Mouse (Mus musculus) heart, adult 2 months (tissue): ENCODE results near the gene Myo6. TPM values are rescaled to one million over a fixed set of nuclear protein-coding genes. Genes with fewer than 3 reads are reported as not detected.

Source experiments
- DNase-seq, 2 experiments: peaks; one replicate each; pipeline ENCODE4 v3.0.0; 2021
- H3K27ac ChIP-seq: fragments of 200-600 bp; 2 replicates; pipeline ENCODE4 v1.8.1; 2022
- H3K27me3 ChIP-seq: fragments of 200-500 bp; 2 replicates; pipeline ENCODE4 v1.6.1; 2012; ENCODE audit warnings: mild to moderate bottlenecking, low read length, inconsistent platforms, mixed read lengths; ENCODE audit not compliant: control insufficient read depth, insufficient read depth
- H3K36me3 ChIP-seq: fragments of 200-500 bp; 2 replicates; pipeline ENCODE4 v1.6.1; 2012; ENCODE audit warnings: low read length, inconsistent platforms; ENCODE audit not compliant: control insufficient read depth, insufficient read depth
- H3K4me1 ChIP-seq: fragments of 200-500 bp; 2 replicates; pipeline ENCODE4 v1.6.1; 2011; ENCODE audit warnings: low read length; ENCODE audit not compliant: control insufficient read depth, insufficient read depth
- H3K4me3 ChIP-seq: fragments of 200-600 bp; 2 replicates; pipeline ENCODE4 v1.8.1; 2022
- H3K79me2 ChIP-seq: fragments of 200-500 bp; replicated peaks from 2 replicates; pipeline ENCODE4 v1.6.1; 2012; ENCODE audit warnings: mild to moderate bottlenecking, inconsistent platforms, low read length, moderate library complexity, mixed read lengths; ENCODE audit not compliant: control insufficient read depth, insufficient read depth
- H3K9ac ChIP-seq: fragments of 200-500 bp; 2 replicates; pipeline ENCODE4 v1.6.1; 2012; ENCODE audit warnings: low read depth, mild to moderate bottlenecking, control low read depth, inconsistent platforms, low read length, mixed read lengths
- CTCF ChIP-seq: fragments of 200-600 bp; IDR thresholded peaks from 2 replicates; pipeline ENCODE4 v1.8.1; 2022; ENCODE audit warnings: antibody characterized with exemption, mild to moderate bottlenecking, moderate library complexity
- EP300 ChIP-seq: fragments of 200-500 bp; IDR thresholded peaks from 2 replicates; pipeline ENCODE4 v1.6.1; 2011; ENCODE audit warnings: low read depth, low read length, control low read depth; ENCODE audit not compliant: insufficient read depth
- POLR2A ChIP-seq: fragments of 200-500 bp; IDR thresholded peaks from 2 replicates; pipeline ENCODE4 v1.6.1; 2011; ENCODE audit warnings: mild to moderate bottlenecking, low read depth, low read length, control low read depth; ENCODE audit not compliant: insufficient read depth
- WGBS: fragments of 180-500 bp; shearing (Covaris S2); methylation state at CpG from one replicate; pipeline ENCODE4 v1.1.7; 2018; 5-methylcytosine and 5-hydroxymethylcytosine counted together
- intact Hi-C: fragments of 180-260 bp; cut with DNase I; formaldehyde crosslinking; loops from one replicate; pipeline ENCODE4 v1.15.1; 2025
- polyA plus RNA-seq: library from polyadenylated mRNA; depleted of rRNA; stranded (reverse); fragments of >200 nt; gene quantifications from 2 replicates; pipeline ENCODE4 v1.2.3, GENCODE M21; 2012
- total RNA-seq, 2 experiments: library from RNA; stranded (reverse); gene quantifications; 2 replicates each; pipeline ENCODE4 v1.2.3; 2021

Myo6 gene
- total and polyA plus RNA-seq, 3 experiments, result 6.4 to 11.4 (median 10.5) TPM

- WGBS, result 49% methylated on average over 3 of the region's 3 CpGs
- intact Hi-C loops, result no loop called here
- H3K4me3 ChIP-seq, result no peak overlapping the region
These were observed 20.9 kb downstream of the Myo6 start for GRCm38 (mm10) chr9:80185737-80186136.

GRCm38 (mm10) chr9:80186693-80187092, 21.9 kb downstream of the Myo6 start:
- Histone ChIP-seq H3K36me3 (no peaks in the 10 kb centered on the region), H3K27me3 (no peaks in the 10 kb centered on the region), H3K27ac (no peak overlapping the region), H3K79me2 (peaks cover 7% of the 10 kb centered on the region), H3K4me1 (peaks cover 1% of the 10 kb centered on the region), H3K9ac (no peak overlapping the region), H3K4me3 (no peak overlapping the region)
- intact Hi-C loops, result no loop called here
- DNase-seq, result no peak
- TF ChIP-seq EP300 (no peak), POLR2A (no peak), CTCF (no peak)
- 94% methylated on average over 8 of the region's 8 CpGs for WGBS

More at GRCm38 (mm10) chr9:80185737-80186136, 20.9 kb downstream of the Myo6 start:
- TF ChIP-seq CTCF (no peak), POLR2A (no peak), EP300 (no peak)
- no peak for DNase-seq
- Histone ChIP-seq H3K9ac (no peak overlapping the region), H3K27me3 (no peaks in the 10 kb centered on the region), H3K4me1 (peaks cover 3% of the 10 kb centered on the region), H3K36me3 (no peaks in the 10 kb centered on the region), H3K27ac (no peak overlapping the region), H3K79me2 (peaks cover 7% of the 10 kb centered on the region)

GRCm38 (mm10) chr9:80188324-80188893, 23.6 kb downstream of the Myo6 start:
- H3K79me2 ChIP-seq, result peaks cover 5% of the 10 kb centered on the region
- TF ChIP-seq POLR2A (no peak), EP300 (no peak), CTCF (no peak)

GRCm38 (mm10) chr9:80191240-80191639, 26.4 kb downstream of the Myo6 start:
- Histone ChIP-seq H3K36me3 (no peaks in the 10 kb centered on the region), H3K27me3 (no peaks in the 10 kb centered on the region), H3K4me1 (peaks cover 6% of the 10 kb centered on the region), H3K4me3 (no peak overlapping the region), H3K27ac (no peak overlapping the region), H3K79me2 (peaks cover 5% of the 10 kb centered on the region), H3K9ac (no peak overlapping the region)
- intact Hi-C loops, result no loop called here
- no peak for TF ChIP-seq POLR2A
- WGBS, result 90% methylated on average over 6 of the region's 6 CpGs
- no peak for DNase-seq

More at GRCm38 (mm10) chr9:80188324-80188893, 23.6 kb downstream of the Myo6 start:
- 57% methylated on average over 5 of the region's 5 CpGs for WGBS
- H3K4me1 ChIP-seq, result peaks cover 6% of the 10 kb centered on the region
- no peaks in the 10 kb centered on the region for H3K36me3 ChIP-seq
- no peaks in the 10 kb centered on the region for H3K27me3 ChIP-seq
- H3K9ac ChIP-seq, result no peak overlapping the region
- no peak for DNase-seq
- no peak overlapping the region for H3K27ac ChIP-seq
- no peak overlapping the region for H3K4me3 ChIP-seq
- intact Hi-C loops, result no loop called here

GRCm38 (mm10) chr9:80192324-80192723, 27.5 kb downstream of the Myo6 start:
- H3K27ac ChIP-seq, result no peak overlapping the region
- peaks cover 2% of the 10 kb centered on the region; the same call in 1 of the 2 replicates for H3K79me2 ChIP-seq
- WGBS, result 67% methylated on average over 10 of the region's 10 CpGs
- intact Hi-C loops, result no loop called here
- TF ChIP-seq CTCF, result no peak
- no peak for TF ChIP-seq EP300
- no peak for TF ChIP-seq POLR2A
- H3K4me3 ChIP-seq, result no peak overlapping the region
- H3K9ac ChIP-seq, result no peak overlapping the region
- no peak for DNase-seq
- H3K36me3 ChIP-seq, result no peaks in the 10 kb centered on the region
- no peaks in the 10 kb centered on the region for H3K27me3 ChIP-seq
- H3K4me1 ChIP-seq, result peaks cover 6% of the 10 kb centered on the region

- Histone ChIP-seq H3K27ac (no peak overlapping the region), H3K9ac (no peak overlapping the region), H3K27me3 (no peaks in the 10 kb centered on the region), H3K36me3 (no peaks in the 10 kb centered on the region), H3K4me3 (no peak overlapping the region), H3K4me1 (peaks cover 6% of the 10 kb centered on the region), H3K79me2 (no peaks in the 10 kb centered on the region; the same call in 1 of the 2 replicates)
- DNase-seq, result no peak
- intact Hi-C loops, result no loop called here
- WGBS, result 69% methylated on average over 6 of the region's 6 CpGs
- TF ChIP-seq EP300, result no peak
- no peak for TF ChIP-seq POLR2A
- no peak for TF ChIP-seq CTCF
These were observed 29.6 kb downstream of the Myo6 start for GRCm38 (mm10) chr9:80194446-80194845.

- H3K27ac ChIP-seq, result no peak overlapping the region
- WGBS, result 58% methylated on average over 3 of the region's 3 CpGs
These were observed 31.3 kb downstream of the Myo6 start for GRCm38 (mm10) chr9:80196161-80196560.

More at GRCm38 (mm10) chr9:80196161-80196560, 31.3 kb downstream of the Myo6 start:
- no peaks in the 10 kb centered on the region for H3K27me3 ChIP-seq
- H3K79me2 ChIP-seq, result no peaks in the 10 kb centered on the region; the same call in 1 of the 2 replicates
- H3K4me1 ChIP-seq, result peaks cover 6% of the 10 kb centered on the region
- intact Hi-C loops, result no loop called here
- H3K36me3 ChIP-seq, result no peaks in the 10 kb centered on the region
- no peak for TF ChIP-seq CTCF
- no peak for TF ChIP-seq EP300
- TF ChIP-seq POLR2A, result no peak
- H3K4me3 ChIP-seq, result no peak overlapping the region
- no peak overlapping the region for H3K9ac ChIP-seq
- DNase-seq, result no peak
